Mouse (Mus musculus): ENCODE data around the gene 2700097O09Rik. TPM values are rescaled to one million over a fixed set of nuclear protein-coding genes. Genes with fewer than 3 reads are reported as not detected.
"Not testable (repeated sequence)": the region's sequence is repeated elsewhere in the genome, so short reads cannot be mapped to it uniquely, and the experiment has no call there.

Gene 2700097O09Rik
- polyA plus RNA-seq (2016; fragmentation: Nextera tagmentation; extraction: Ambion mirVana): 45.3 and 49.4 TPM in 2 replicates

DNA sequence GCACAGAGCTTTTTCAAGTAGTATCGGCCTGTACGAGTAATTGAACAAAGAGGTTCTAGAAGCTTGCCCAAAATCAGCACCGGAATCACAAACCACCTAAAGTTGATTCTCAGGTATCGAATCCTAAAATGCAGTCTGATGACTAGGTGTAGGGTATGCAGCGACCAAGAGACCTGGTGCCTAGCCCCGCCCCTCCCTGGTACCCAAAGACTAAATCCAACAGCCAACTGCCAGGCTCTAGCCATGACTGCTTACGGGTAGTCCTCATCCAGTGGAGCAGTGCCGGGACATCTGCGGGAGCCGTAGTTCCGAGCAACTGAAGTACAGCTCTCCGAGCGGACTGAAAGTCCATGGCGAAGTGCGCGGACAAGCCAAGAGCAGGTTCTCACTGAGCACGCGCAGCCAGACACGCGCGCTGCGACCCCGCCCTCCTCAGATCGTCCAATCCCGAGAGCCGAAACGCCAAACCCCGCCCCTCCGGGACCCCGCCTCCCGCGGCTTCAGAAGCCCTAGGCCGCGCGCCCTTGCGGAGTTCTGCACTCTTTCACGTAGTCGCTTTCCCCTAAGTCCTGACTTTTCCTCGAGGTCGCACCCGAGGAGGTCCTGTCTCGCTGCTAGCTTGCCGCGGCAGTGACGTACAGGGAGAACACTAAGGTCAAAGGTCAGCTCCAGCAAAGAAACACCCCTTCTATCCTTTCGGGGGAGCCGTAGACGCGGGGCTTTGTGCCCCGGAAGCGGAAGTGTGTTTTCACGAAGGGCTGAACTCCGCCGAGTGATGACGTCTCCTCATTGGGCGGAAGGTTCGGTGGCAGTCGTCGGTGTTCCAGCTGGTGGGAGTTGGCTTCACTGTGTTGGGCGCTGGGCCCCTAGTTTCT lies at the start of gene 2700097O09Rik, which contains the start of gene Srp54a:
2700097O09Rik (minus strand) TSS at position 385 of the 875 bp plus-strand sequence.
Srp54a (plus strand) TSS at position 537 of the 875 bp plus-strand sequence.
- under 1% methylated on average over 60 of the region's 60 CpGs for WGBS
- not testable (repeated sequence) for H3K27me3 ChIP-seq (ENCODE audit: poor library complexity, severe bottlenecking); H3K4me1 ChIP-seq; H3K9me3 ChIP-seq; H3K36me3 ChIP-seq (replicated peaks)
- peak within 1 kb of the TSS; percentile 71 for H3K4me3 ChIP-seq
- H3K27ac ChIP-seq: peak within 1 kb of the TSS; percentile 87
- peak; percentile 96 for DNase-seq (ENCODE audit: extremely low spot score, low spot score)

DNA sequence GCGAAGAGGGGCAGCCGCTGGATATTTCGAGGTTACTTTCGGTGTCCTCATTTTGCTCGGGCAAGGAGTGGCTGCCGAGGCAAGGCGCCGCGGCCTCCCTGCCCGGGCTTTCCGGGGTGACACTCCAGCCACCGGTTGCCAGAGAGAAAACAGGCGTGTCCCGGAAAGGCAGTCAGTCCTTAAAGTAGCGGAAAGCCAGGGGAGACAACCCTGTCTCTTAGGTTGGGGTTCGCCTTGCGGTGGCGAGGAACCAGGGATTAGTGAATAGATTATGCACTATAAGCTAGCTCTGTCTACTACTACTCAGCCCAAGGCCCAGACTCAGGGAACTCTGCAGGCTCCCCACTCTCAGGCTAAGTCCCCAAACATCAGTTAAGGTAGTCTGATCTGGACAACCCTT lies 44.8 kb upstream of the 2700097O09Rik start:
- not testable (repeated sequence) for H3K4me3 ChIP-seq; H3K27ac ChIP-seq; H3K9me3 ChIP-seq; DNase-seq (ENCODE audit: extremely low spot score, low spot score); H3K27me3 ChIP-seq (ENCODE audit: poor library complexity, severe bottlenecking); H3K4me1 ChIP-seq; H3K36me3 ChIP-seq (replicated peaks)
- WGBS: no CpG with 5 or more reads among the region's 18 CpGs

DNA sequence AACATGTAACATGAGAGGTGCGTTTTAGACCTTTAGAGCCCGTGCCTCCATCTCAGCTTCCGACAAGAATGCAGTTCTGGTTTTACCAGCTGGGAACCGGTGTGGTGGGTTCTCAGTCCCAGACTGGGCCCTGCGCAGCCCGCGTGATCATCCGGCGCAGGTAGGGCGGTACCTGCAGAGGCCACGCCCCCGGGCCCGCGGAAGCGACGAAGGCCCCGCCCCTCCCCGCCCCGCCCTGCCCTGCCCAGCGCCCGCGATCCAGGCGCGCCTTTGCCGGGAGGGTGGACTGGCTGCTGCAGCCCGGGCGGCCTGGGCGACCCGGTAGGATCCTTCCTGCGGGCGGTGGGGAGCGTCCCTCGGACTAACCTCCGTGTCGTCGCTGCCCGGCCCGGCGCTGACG lies 44.3 kb upstream of the 2700097O09Rik start, which contains the start of gene Fam177a:
Fam177a (plus strand) TSS at position 228 of the 400 bp plus-strand sequence.
- no CpG with 5 or more reads among the region's 40 CpGs for WGBS
- not testable (repeated sequence) for H3K27me3 ChIP-seq (ENCODE audit: poor library complexity, severe bottlenecking); DNase-seq (ENCODE audit: extremely low spot score, low spot score); H3K36me3 ChIP-seq (replicated peaks); H3K4me3 ChIP-seq; H3K9me3 ChIP-seq; H3K4me1 ChIP-seq; H3K27ac ChIP-seq

DNA sequence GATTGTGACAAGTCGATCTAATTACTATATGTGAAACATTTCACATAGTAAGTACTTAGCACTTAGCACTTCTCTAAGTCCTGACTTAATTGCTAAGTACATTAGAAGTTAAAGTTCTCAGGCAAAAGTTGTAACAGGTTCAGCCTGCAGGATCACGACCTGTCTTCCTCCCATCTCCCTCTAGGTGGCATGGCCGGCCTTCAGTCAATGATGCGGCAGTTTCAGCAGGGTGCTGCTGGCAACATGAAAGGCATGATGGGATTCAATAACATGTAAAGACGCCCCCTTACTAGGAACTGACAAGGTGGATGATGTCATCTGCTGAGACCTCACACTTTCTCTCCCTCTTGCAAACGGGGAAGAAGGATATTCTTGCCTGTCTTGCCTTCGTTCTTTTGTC lies 32.7 kb upstream of the 2700097O09Rik start:
- DNase-seq (ENCODE audit: extremely low spot score, low spot score); H3K27me3 ChIP-seq (ENCODE audit: poor library complexity, severe bottlenecking); H3K36me3 ChIP-seq (replicated peaks); H3K9me3 ChIP-seq; H3K27ac ChIP-seq; H3K4me1 ChIP-seq; H3K4me3 ChIP-seq: not testable (repeated sequence)
- no CpG with 5 or more reads among the region's 7 CpGs for WGBS

DNA sequence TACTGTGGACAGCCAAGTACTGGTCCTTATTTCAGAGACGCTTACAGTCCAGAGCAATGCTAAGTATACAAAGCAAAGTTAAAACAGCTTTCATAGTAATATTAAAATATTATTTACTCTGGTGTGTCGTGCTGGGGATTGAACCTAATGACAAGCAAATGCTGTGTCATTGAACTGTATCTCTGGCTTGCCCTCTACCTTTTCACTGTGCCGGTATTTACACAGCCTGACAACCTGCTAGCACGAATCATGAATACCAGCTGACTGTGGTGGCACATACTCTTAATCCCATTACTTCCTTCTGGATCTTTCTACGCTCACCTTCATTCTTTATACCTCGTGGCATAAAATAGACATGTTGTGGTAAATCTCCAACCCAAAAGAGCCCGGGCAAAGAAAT lies 12.2 kb upstream of the 2700097O09Rik start:
- DNase-seq (ENCODE audit: extremely low spot score, low spot score); H3K4me1 ChIP-seq; H3K9me3 ChIP-seq; H3K36me3 ChIP-seq (replicated peaks); H3K4me3 ChIP-seq; H3K27me3 ChIP-seq (ENCODE audit: poor library complexity, severe bottlenecking); H3K27ac ChIP-seq: not testable (repeated sequence)
- WGBS: 100% methylated on average over 2 of the region's 7 CpGs

DNA sequence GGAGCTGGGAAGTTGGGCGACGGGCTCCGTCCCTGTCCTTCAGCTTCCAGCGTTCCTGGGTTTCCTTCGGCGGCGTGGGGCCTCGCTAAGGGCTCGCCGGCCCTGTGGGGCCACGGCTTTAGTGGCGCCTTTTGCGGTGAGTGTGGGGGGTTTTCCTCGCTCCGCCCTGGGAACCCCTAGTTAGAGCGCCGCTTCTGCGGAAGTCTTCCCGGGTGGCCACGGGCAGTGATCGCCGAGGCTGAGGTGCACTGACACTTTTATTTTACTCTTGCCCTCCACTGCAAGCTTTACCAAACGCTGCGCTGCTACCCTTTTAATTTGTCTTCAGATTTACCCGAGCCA lies 662 bp upstream of the 2700097O09Rik start:
- not testable (repeated sequence) for DNase-seq (ENCODE audit: extremely low spot score, low spot score); H3K9me3 ChIP-seq; H3K36me3 ChIP-seq (replicated peaks); H3K27me3 ChIP-seq (ENCODE audit: poor library complexity, severe bottlenecking); H3K4me1 ChIP-seq
- under 1% methylated on average over 25 of the region's 25 CpGs for WGBS
- Histone ChIP-seq H3K27ac (peak overlapping the region; percentile 87), H3K4me3 (peak overlapping the region; percentile 71)

DNA sequence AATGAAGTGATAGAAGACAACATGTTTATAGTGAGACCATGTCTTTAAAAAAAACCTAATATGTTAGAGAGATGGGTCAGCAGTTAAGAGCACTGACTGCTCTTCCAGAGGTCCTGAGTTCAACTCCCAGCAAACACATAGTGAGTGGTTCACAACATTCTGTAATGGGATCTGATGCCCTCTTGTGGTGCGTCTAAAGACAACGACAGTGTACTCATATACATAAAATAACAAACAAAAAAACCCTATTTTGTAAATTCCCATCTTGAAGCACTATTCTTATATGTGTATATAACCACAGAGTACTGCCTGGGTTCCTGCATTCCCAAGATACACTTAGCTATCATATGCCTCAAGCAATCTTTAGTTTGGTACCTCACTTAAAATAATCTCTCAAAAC lies 1.2 kb downstream of the 2700097O09Rik start:
- WGBS: 43% methylated on average over 2 of the region's 2 CpGs
- peak overlapping the region; percentile 71; the same call in 1 of the 2 replicates for H3K4me3 ChIP-seq
- H3K27me3 ChIP-seq (ENCODE audit: poor library complexity, severe bottlenecking); DNase-seq (ENCODE audit: extremely low spot score, low spot score); H3K4me1 ChIP-seq; H3K9me3 ChIP-seq; H3K36me3 ChIP-seq (replicated peaks); H3K27ac ChIP-seq: not testable (repeated sequence)

DNA sequence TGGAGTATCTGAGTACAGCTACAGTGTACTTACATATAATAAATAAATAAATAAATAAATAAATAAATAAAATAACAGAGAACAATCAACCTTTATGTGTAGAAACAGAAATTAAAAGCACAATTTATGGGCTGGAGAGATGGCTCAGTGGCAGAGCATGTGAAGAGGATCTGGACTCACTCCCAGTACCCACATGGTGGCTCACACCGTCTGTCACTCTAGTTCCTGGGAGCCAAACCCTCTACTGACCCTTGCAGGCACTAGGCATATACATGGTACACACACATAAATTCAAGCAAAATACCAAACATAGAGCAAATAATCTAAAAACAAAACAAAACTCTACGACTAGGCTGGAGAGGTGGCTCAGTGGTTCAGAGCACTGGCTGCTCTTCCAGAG lies 4.6 kb downstream of the 2700097O09Rik start:
- 92% methylated on average over 2 of the region's 2 CpGs for WGBS
- Histone ChIP-seq H3K4me3 (no peak overlapping the region), H3K9me3 (no peaks in the 10 kb centered on the region), H3K27ac (no peak overlapping the region), H3K27me3 (ENCODE audit: poor library complexity, severe bottlenecking) (no peaks in the 10 kb centered on the region), H3K4me1 (peaks cover 8% of the 10 kb centered on the region; the same call in 1 of the 2 replicates), H3K36me3 (replicated peaks) (peaks cover 4% of the 10 kb centered on the region; the same call in 1 of the 2 replicates)
- no peak for DNase-seq (ENCODE audit: extremely low spot score, low spot score)

DNA sequence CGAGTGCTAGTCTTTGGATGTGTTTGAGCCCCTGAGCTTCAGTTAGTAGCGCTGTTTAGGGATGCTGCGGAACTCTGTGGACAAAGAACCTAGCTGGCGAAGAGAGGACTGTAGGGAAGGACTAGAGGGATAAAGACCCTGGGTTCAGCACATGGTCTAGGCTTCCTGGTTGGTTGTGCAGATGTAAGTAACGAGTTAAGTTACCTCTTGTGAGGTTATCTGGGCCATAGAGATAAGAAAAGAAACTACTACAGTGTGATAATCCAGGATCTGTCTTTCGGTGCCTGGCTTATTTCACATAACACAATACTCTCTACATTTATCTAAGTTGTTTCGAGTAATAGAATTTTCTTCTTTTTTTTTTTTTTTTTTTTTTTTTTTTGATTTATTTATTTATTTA lies 6.2 kb downstream of the 2700097O09Rik start:
- peaks cover 4% of the 10 kb centered on the region; the same call in 1 of the 2 replicates for H3K36me3 ChIP-seq (replicated peaks)
- WGBS: 94% methylated on average over 7 of the region's 7 CpGs
- no peak overlapping the region for H3K4me3 ChIP-seq
- H3K9me3 ChIP-seq: no peaks in the 10 kb centered on the region
- no peak overlapping the region for H3K27ac ChIP-seq
- no peaks in the 10 kb centered on the region for H3K27me3 ChIP-seq (ENCODE audit: poor library complexity, severe bottlenecking)
- DNase-seq (ENCODE audit: extremely low spot score, low spot score): no peak
- H3K4me1 ChIP-seq: no peaks in the 10 kb centered on the region

DNA sequence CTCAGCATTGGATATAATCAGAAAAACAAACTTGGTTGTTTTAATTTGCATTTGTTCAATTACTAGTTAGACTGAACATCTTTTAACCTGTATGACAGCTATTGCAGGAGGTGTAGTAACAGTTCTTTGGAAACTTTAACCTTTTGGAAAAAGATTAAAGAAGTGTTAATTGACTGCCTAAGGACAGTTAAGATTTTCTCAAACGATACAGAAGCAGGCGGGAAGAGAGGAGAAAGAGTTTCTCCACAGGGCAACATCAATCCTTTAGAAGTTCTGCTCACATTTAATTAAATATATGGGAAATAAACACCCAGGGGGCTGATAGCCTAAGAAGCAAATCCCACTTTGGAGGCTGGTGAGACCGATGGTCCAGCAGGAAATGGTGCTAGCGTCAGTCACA lies 7.4 kb downstream of the 2700097O09Rik start:
- no peak overlapping the region for H3K27ac ChIP-seq
- no peak overlapping the region for H3K4me3 ChIP-seq
- no peaks in the 10 kb centered on the region for H3K27me3 ChIP-seq (ENCODE audit: poor library complexity, severe bottlenecking)
- H3K36me3 ChIP-seq (replicated peaks): peaks cover 9% of the 10 kb centered on the region; the same call in 1 of the 2 replicates
- no peaks in the 10 kb centered on the region for H3K9me3 ChIP-seq
- no peaks in the 10 kb centered on the region for H3K4me1 ChIP-seq
- 82% methylated on average over 4 of the region's 4 CpGs for WGBS
- no peak for DNase-seq (ENCODE audit: extremely low spot score, low spot score)

DNA sequence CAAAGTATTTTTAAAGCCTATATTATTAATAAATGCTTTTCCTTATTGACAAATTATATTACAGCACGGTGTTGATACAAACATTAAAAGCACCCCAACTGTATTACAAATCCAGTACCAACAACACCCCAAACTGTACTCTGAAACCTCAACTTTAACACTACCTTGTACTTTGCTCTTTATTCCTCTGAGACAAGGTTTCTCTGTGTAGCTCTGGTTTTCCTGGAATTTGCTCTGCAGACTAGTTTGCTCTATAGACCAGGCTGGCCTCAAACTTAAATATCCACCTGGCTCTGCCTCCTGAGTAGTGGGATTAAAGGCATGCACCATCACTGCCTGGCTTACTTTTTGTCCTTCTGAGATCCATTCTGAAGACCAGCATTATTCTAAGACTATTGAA lies 17.8 kb downstream of the 2700097O09Rik start:
- Histone ChIP-seq H3K36me3 (replicated peaks) (peaks cover 21% of the 10 kb centered on the region), H3K27ac (no peak overlapping the region), H3K4me3 (no peak overlapping the region), H3K4me1 (no peaks in the 10 kb centered on the region), H3K27me3 (ENCODE audit: poor library complexity, severe bottlenecking) (no peaks in the 10 kb centered on the region), H3K9me3 (no peaks in the 10 kb centered on the region)
- DNase-seq (ENCODE audit: extremely low spot score, low spot score): no peak
- 91% methylated on average over 1 of the region's 1 CpGs for WGBS

DNA sequence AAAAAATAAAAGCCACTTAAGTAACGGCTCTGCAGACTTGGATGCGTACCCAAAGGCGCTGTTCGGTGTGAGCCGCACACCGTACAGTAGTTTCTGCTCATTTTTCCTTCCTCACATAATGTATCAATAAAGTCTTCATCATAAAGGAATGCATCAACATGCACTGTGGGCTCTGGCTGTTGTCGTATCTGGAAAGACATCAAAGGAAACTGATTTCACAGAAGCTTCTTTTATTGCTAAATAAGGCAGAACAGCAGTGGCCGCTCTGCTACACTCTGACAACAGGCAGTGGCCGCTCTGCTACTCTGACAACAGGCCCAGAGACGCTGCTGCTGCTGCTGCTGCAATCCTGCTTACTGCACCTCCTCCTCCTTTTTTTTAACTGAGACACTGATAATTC lies 18.9 kb downstream of the 2700097O09Rik start:
- WGBS: 94% methylated on average over 10 of the region's 10 CpGs
- no peak for DNase-seq (ENCODE audit: extremely low spot score, low spot score)
- peaks cover 27% of the 10 kb centered on the region for H3K36me3 ChIP-seq (replicated peaks)
- H3K4me3 ChIP-seq: no peak overlapping the region
- H3K4me1 ChIP-seq: no peaks in the 10 kb centered on the region
- no peaks in the 10 kb centered on the region for H3K9me3 ChIP-seq
- H3K27me3 ChIP-seq (ENCODE audit: poor library complexity, severe bottlenecking): no peaks in the 10 kb centered on the region
- no peak overlapping the region for H3K27ac ChIP-seq

DNA sequence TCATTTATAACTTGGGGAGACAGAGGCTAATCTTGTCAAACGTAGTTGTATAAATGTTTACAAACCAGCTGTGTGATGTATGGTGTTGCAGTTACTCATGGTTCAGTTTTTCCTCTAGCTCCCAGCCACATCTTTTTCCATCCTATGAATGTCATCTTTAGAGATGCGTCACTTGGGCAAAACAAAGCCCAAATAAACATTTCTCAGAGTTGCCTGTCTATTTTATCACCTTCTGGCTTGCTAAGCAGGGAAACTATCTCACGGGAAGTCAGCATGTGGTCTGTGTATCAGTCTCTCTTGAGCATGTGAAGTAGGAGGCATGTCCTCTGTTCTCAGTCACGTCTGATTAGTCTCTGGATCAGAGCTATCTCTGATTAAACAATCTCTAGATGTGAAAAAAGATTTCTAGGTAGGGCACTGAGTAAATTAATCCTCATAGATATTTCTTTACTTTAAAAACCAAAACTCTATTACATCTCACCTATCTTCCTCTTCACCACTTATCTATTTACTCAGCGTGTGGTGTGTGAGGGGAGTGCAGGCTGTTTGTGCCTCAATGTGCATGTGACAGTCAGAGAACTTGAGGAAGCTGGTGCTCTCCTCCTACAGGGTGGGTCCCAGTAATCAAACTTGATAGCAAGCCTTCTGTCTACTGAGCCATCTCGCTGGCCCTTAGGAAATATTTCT lies 19.6 kb downstream of the 2700097O09Rik start:
- no peaks in the 10 kb centered on the region for H3K4me1 ChIP-seq
- WGBS: 92% methylated on average over 6 of the region's 6 CpGs
- no peaks in the 10 kb centered on the region for H3K27me3 ChIP-seq (ENCODE audit: poor library complexity, severe bottlenecking)
- peaks cover 27% of the 10 kb centered on the region for H3K36me3 ChIP-seq (replicated peaks)
- H3K9me3 ChIP-seq: no peaks in the 10 kb centered on the region
- no peak overlapping the region for H3K4me3 ChIP-seq
- DNase-seq (ENCODE audit: extremely low spot score, low spot score): no peak
- H3K27ac ChIP-seq: no peak overlapping the region
